Mouse (Mus musculus): ENCODE results near the gene Olfr1475. TPM values are rescaled to one million over a fixed set of nuclear protein-coding genes. Genes with fewer than 3 reads are reported as not detected.

The Olfr1475 gene
- polyA plus RNA-seq (2012; rRNA removed): not detected in 2 replicates

DNA sequence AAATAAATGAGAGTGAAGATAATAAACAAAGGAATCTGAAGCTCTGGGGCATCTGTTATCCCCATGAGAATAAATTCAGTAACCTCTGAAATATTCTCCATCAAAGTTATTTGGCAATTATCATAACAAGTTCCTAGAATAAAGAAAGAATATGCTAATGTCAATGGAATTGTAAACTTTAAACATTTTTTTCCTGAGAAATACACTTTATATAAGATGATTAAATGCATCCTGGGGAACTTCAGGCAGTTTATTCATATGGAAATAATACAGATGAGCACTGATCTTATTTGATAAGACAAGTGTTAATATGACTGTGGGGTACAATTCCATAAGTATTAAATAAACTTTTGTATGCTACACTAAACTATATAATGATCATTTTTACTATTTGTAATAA, at the start of gene Olfr1475:
Olfr1475 (minus strand) TSS at position 101 of the 400 bp plus-strand sequence.

DNA sequence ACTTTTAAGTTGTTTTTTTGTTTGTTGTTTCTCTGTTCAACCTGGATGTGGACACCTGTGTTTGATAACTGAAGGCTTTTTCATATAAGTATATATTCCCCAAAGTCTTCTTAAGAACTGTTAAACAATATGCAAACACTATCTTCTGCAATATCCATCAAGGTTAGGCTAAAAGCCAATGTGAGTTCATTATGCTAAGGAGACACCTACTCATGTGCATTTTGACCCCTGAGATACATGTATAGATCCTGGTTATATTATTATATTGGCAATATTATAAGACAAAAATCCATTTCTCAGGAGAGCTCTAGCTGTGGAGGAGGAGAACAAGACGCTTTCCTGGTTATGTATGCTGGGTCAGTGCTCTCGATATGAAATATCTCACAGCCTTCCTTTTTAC, 47.6 kb upstream of the Olfr1475 start, which contains the start of gene Olfr1480:
Olfr1480 (plus strand) TSS at position 301 of the 400 bp plus-strand sequence.

DNA sequence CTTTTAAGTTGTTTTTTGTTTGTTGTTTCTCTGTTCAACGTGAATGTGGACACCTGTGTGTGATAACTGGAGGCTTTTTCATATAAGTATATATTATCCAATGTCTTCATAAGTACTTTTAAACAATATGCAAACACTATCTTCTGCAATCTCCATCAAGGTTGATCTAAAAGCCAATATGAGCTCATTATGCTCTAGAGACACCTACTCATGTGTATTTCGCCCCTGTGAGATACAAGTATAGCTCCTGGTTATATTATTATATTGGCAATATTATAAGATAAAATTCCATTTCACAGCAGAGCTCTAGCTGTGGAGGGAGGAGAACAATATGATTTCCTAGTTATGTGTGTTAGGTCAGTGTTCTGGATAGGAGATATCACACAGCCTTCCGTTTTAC, 20.2 kb upstream of the Olfr1475 start, which contains the start of gene Olfr1477:
Olfr1477 (plus strand) TSS at position 301 of the 400 bp plus-strand sequence.

GRCm38 (mm10) chr19:13469265-13469664, 10.7 kb downstream of the Olfr1475 start, which contains the start of gene Olfr1474:
TSS of gene Olfr1474 (plus strand) at chr19:13469565.

GRCm38 (mm10) chr19:13455986-13456385, 24.0 kb downstream of the Olfr1475 start, which contains the start of gene Olfr1472:
TSS of gene Olfr1472 (minus strand) at chr19:13456086.

GRCm38 (mm10) chr19:13443109-13443508, 36.9 kb downstream of the Olfr1475 start, which contains the start of gene Olfr1471:
TSS of gene Olfr1471 (plus strand) at chr19:13443409.

Other genes starting within 250 kb of the Olfr1475 start
- not detected in 2 replicates for gene Olfr1463, start 248.9 kb downstream of the Olfr1475 start, polyA plus RNA-seq (2012; rRNA removed)
- gene Olfr1465, start 164.7 kb downstream of the Olfr1475 start, polyA plus RNA-seq (2012; rRNA removed): not detected in 2 replicates
- gene Olfr1466, start 141.3 kb downstream of the Olfr1475 start, polyA plus RNA-seq (2012; rRNA removed): not detected in 2 replicates
- gene Olfr1467, start 118.0 kb downstream of the Olfr1475 start, polyA plus RNA-seq (2012; rRNA removed): not detected in 2 replicates
- not detected in 2 replicates for gene Olfr1469, start 72.3 kb downstream of the Olfr1475 start, polyA plus RNA-seq (2012; rRNA removed)
- not detected in 2 replicates for gene Olfr1471, start 36.8 kb downstream of the Olfr1475 start, polyA plus RNA-seq (2012; rRNA removed)
- not detected in 2 replicates for gene Olfr1472, start 24.1 kb downstream of the Olfr1475 start, polyA plus RNA-seq (2012; rRNA removed)
- gene Olfr1474, start 10.6 kb downstream of the Olfr1475 start, polyA plus RNA-seq (2012; rRNA removed): not detected in 2 replicates
- not detected in 2 replicates for gene Olfr1477, start 20.4 kb upstream of the Olfr1475 start, polyA plus RNA-seq (2012; rRNA removed)
- not detected in 2 replicates for gene Olfr1480, start 47.7 kb upstream of the Olfr1475 start, polyA plus RNA-seq (2012; rRNA removed)
- not detected in 2 replicates for gene Olfr1484, start 103.3 kb upstream of the Olfr1475 start, polyA plus RNA-seq (2012; rRNA removed)
- not detected in 2 replicates for gene Olfr1487, start 137.2 kb upstream of the Olfr1475 start, polyA plus RNA-seq (2012; rRNA removed)
- not detected in 2 replicates for gene Olfr1489, start 151.4 kb upstream of the Olfr1475 start, polyA plus RNA-seq (2012; rRNA removed)
- not detected in 2 replicates for gene Olfr1490, start 170.9 kb upstream of the Olfr1475 start, polyA plus RNA-seq (2012; rRNA removed)
- not detected in 2 replicates for gene Olfr1491, start 217.1 kb upstream of the Olfr1475 start, polyA plus RNA-seq (2012; rRNA removed)
- not detected in 2 replicates for gene Olfr1493-ps1, start 243.1 kb upstream of the Olfr1475 start, polyA plus RNA-seq (2012; rRNA removed)

Measured in colon, adult 2 months (tissue).